Mouse (Mus musculus) small intestine, adult 2 months (tissue): ENCODE data around the gene Zfp414. TPM values are rescaled to one million over a fixed set of nuclear protein-coding genes. Genes with fewer than 3 reads are reported as not detected.
"Not testable (repeated sequence)": the region's sequence is repeated elsewhere in the genome, so short reads cannot be mapped to it uniquely, and the experiment has no call there.

ENCODE experiments used
- H3K27ac ChIP-seq: fragments of 200-500 bp; 2 replicates; pipeline ENCODE4 v1.5.1; 2012; ENCODE audit warnings: low read depth, low read length, control low read depth, inconsistent platforms; ENCODE audit not compliant: insufficient read depth
- H3K27me3 ChIP-seq: fragments of 200-500 bp; 2 replicates; pipeline ENCODE4 v1.6.1; 2012; ENCODE audit warnings: mild to moderate bottlenecking, moderate library complexity, low read length, inconsistent platforms; ENCODE audit not compliant: control insufficient read depth, insufficient read depth
- H3K36me3 ChIP-seq: fragments of 200-500 bp; 2 replicates; pipeline ENCODE4 v1.6.1; 2012; ENCODE audit warnings: mild to moderate bottlenecking, low read length, control low read depth, inconsistent platforms; ENCODE audit not compliant: control insufficient read depth, insufficient read depth
- H3K4me1 ChIP-seq: fragments of 200-500 bp; 2 replicates; pipeline ENCODE4 v1.6.1; 2012; ENCODE audit warnings: low read length, inconsistent platforms, mixed read lengths; ENCODE audit not compliant: control insufficient read depth, insufficient read depth, insufficient read length
- H3K4me3 ChIP-seq: fragments of 200-500 bp; 2 replicates; pipeline ENCODE4 v1.5.1; 2012; ENCODE audit warnings: low read depth, mild to moderate bottlenecking, control low read depth, inconsistent platforms, low read length, moderate library complexity
- CTCF ChIP-seq: fragments of 200-500 bp; IDR thresholded peaks from 2 replicates; pipeline ENCODE4 v1.5.1; 2012; ENCODE audit warnings: low read depth, mild to moderate bottlenecking, control low read depth, inconsistent platforms, low read length, moderate library complexity, mixed read lengths; ENCODE audit not compliant: insufficient replicate concordance, insufficient read length; ENCODE audit errors: extremely low read depth
- POLR2A ChIP-seq: fragments of 200-500 bp; IDR thresholded peaks from 2 replicates; pipeline ENCODE4 v1.6.1; 2012; ENCODE audit warnings: low read depth, mild to moderate bottlenecking, control low read depth, inconsistent platforms, low read length, moderate library complexity
- WGBS: fragments of 180-500 bp; shearing (Covaris S2); methylation state at CpG from one replicate; pipeline ENCODE4 v1.1.7; 2018; 5-methylcytosine and 5-hydroxymethylcytosine counted together
- polyA plus RNA-seq: library from polyadenylated mRNA; depleted of rRNA; stranded (reverse); fragments of >200 nt; gene quantifications from 2 replicates; pipeline ENCODE4 v1.2.3, GENCODE M21; 2012

The Zfp414 gene
- polyA plus RNA-seq, 1 experiment, result 33.1 TPM

GRCm38 (mm10) chr17:33601947-33602346 is 26.9 kb upstream of the Zfp414 start:
- TF ChIP-seq CTCF (no peak), POLR2A (no peak)
- no peaks in the 10 kb centered on the region for H3K27me3 ChIP-seq
- no peak overlapping the region for H3K27ac ChIP-seq
- 79% methylated on average over 12 of the region's 12 CpGs for WGBS
- H3K36me3 ChIP-seq, result no peaks in the 10 kb centered on the region
- H3K4me1 ChIP-seq, result no peaks in the 10 kb centered on the region
- H3K4me3 ChIP-seq, result no peak overlapping the region

DNA sequence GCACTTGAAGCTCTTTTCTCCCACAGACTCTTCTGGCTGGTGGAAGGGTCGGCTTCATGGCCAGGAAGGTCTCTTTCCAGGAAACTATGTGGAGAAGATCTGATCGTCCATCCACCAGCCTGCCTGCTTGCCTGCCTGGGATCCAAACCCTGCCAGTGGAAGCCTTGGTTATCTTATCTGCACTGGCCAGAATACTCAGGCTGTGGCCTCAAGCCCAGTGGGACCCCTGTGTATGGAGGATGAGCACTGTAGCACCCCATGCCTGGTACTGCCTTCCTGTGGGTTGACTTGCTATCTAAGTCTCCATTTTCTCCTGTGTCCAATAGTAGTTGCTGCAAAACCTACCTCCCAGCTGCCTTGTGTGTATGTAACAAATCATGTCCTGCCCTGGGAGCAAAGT is 21.6 kb upstream of the Zfp414 start:
- Histone ChIP-seq H3K4me1 (no peaks in the 10 kb centered on the region), H3K27ac (no peak overlapping the region), H3K27me3 (no peaks in the 10 kb centered on the region), H3K4me3 (no peak overlapping the region), H3K36me3 (no peaks in the 10 kb centered on the region)
- 87% methylated on average over 2 of the region's 2 CpGs for WGBS
- TF ChIP-seq POLR2A, result no peak
- TF ChIP-seq CTCF, result no peak

DNA sequence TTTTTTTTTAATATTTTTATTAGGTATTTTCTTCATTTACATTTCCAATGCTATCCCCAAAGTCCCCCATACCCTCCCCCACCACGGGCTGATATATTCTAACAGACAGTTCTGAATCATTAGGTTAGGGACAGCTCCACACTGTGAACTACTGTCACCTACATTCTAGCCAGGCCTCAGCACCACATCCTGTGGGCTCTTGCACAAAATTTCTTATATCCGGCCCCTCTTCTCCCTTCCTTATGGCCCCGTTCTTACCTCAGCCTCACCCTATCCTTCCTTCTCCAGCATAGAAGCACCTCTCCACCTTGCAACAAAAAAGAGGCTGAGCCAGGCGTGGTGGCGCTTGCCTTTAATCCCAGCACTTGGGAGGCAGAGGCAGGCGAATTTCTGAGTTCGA is 18.3 kb upstream of the Zfp414 start:
- Histone ChIP-seq H3K27ac (no peak overlapping the region), H3K4me1 (no peaks in the 10 kb centered on the region), H3K36me3 (no peaks in the 10 kb centered on the region), H3K4me3 (no peak overlapping the region), H3K27me3 (no peaks in the 10 kb centered on the region)
- TF ChIP-seq POLR2A, result no peak
- 79% methylated on average over 7 of the region's 7 CpGs for WGBS

DNA sequence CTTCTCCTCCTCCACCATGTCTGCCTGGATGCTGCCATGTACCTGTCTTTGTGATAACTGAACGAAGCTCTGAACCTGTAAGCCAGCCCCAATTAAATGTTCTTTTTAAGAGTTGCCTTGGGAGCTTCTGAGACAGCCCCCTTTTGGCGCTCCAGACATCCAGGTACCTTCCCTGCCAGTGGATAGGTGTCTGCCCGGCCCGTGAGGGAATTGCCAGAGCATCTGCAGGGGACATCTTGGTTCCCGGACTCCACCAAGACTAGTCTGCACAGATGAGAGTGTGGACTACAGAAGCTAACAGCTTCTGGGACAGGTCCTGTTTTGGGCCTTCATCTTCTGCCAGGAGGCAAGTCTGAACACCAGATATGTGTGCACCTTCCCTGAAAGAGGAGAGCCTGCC is 15.2 kb upstream of the Zfp414 start:
- H3K4me1 ChIP-seq, H3K4me3 ChIP-seq, H3K36me3 ChIP-seq, H3K27me3 ChIP-seq, H3K27ac ChIP-seq: not testable (repeated sequence)
- WGBS, result 90% methylated on average over 5 of the region's 5 CpGs

DNA sequence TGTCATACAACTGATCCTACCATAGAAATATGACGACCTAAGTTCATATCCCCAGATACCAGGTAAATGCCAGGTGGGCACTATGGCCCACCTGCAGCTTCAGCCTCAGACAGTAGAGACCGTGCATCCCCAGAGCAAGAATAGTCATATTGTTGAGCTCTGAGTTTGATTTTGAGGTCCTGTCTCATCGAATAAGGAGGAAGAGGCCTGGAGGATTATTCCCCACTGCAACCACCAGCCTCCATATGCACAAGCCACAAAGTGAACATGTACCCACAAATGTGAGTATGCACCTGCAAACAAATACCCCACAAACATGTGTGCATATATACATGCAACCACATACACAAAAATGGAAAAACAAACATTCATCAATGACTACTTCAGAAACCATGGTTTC is 1.6 kb upstream of the Zfp414 start:
- H3K27ac ChIP-seq, result no peak overlapping the region
- H3K36me3 ChIP-seq, result peaks cover 7% of the 10 kb centered on the region; the same call in 1 of the 2 replicates
- TF ChIP-seq POLR2A, result no peak
- no peak for TF ChIP-seq CTCF
- 93% methylated on average over 3 of the region's 3 CpGs for WGBS
- no peak overlapping the region for H3K4me3 ChIP-seq
- peaks cover 4% of the 10 kb centered on the region for H3K4me1 ChIP-seq
- H3K27me3 ChIP-seq, result no peaks in the 10 kb centered on the region

- Histone ChIP-seq H3K27ac (peak overlapping the region; percentile 35; the same call in 1 of the 2 replicates), H3K4me1 (peaks cover 4% of the 10 kb centered on the region), H3K36me3 (peaks cover 7% of the 10 kb centered on the region; the same call in 1 of the 2 replicates), H3K4me3 (peak overlapping the region; percentile 75), H3K27me3 (no peaks in the 10 kb centered on the region)
- TF ChIP-seq CTCF, result no peak
- TF ChIP-seq POLR2A, result no peak
- WGBS, result 62% methylated on average over 12 of the region's 12 CpGs
These were observed 716 bp downstream of the Zfp414 start for GRCm38 (mm10) chr17:33629487-33630125.

- Histone ChIP-seq H3K36me3 (peaks cover 7% of the 10 kb centered on the region; the same call in 1 of the 2 replicates), H3K27me3 (no peaks in the 10 kb centered on the region), H3K4me3 (no peak overlapping the region), H3K4me1 (peaks cover 4% of the 10 kb centered on the region), H3K27ac (no peak overlapping the region)
- TF ChIP-seq POLR2A (no peak), CTCF (no peak)
- WGBS, result 87% methylated on average over 13 of the region's 13 CpGs
These were observed 1.4 kb downstream of the Zfp414 start for GRCm38 (mm10) chr17:33630171-33630895.
